Comparison of ENCODE assay signal across 24 mouse cellular contexts in genomic region chr12:86553037-86553436, GRCm38 (mm10).
"Had no signal": no experiment of that assay in that cellular context is flagged by ENCODE, and none has a peak within 500 bp of the region (broad histone marks: within the 10 kb centered on the region; RNA-seq: fewer than 3 reads in every experiment).

No protein-coding gene starts in this region.

- H3K9ac ChIP-seq: forebrain, postnatal 0 days; heart, embryonic 13.5 days; heart, embryonic 15.5 days; hindbrain, embryonic 14.5 days; limb, embryonic 13.5 days; limb, embryonic 15.5 days; liver, embryonic 12.5 days; liver, embryonic 14.5 days had no signal

- ATAC-seq: forebrain, postnatal 0 days; hindbrain, postnatal 0 days; intestine, embryonic 16.5 days; liver, embryonic 12.5 days had no signal

- H3K4me3 ChIP-seq: heart, adult 2 months; heart, embryonic 13.5 days; heart, embryonic 15.5 days; limb, embryonic 13.5 days; limb, embryonic 15.5 days; liver, embryonic 12.5 days had no signal

- H3K36me3 ChIP-seq: heart, embryonic 13.5 days; heart, embryonic 15.5 days; limb, embryonic 13.5 days; limb, embryonic 15.5 days; liver, embryonic 12.5 days had no signal

- H3K4me2 ChIP-seq: heart, embryonic 11.5 days; heart, embryonic 13.5 days; heart, embryonic 15.5 days; hindbrain, embryonic 14.5 days; limb, embryonic 13.5 days; limb, embryonic 15.5 days; liver, embryonic 12.5 days had no signal

- H3K9me3 ChIP-seq: heart, embryonic 13.5 days; heart, embryonic 15.5 days; limb, embryonic 13.5 days; limb, embryonic 15.5 days; liver, embryonic 12.5 days had no signal

- DNase-seq: forebrain, postnatal 0 days; gastrocnemius, postnatal 14 days; gastrocnemius, postnatal 36 days; heart, adult 11 months; heart, adult 2 months; heart, postnatal 14 days; heart, postnatal 36 days; kidney, adult 11 months; kidney, adult 2 months; kidney, adult 9 months; kidney, postnatal 25 days; layer of hippocampus, adult 9-11 months; layer of hippocampus, postnatal 36 days; left cerebral cortex, postnatal 4 days had no signal

- H3K27ac ChIP-seq: heart, adult 2 months; heart, embryonic 13.5 days; heart, embryonic 15.5 days; hindbrain, embryonic 14.5 days; hindbrain, postnatal 0 days; limb, embryonic 13.5 days; limb, embryonic 15.5 days; liver, embryonic 12.5 days; liver, embryonic 14.5 days had no signal

- H3K27me3 ChIP-seq: limb, embryonic 13.5 days; limb, embryonic 15.5 days; liver, embryonic 12.5 days had no signal

- H3K4me1 ChIP-seq: heart, embryonic 13.5 days; heart, embryonic 15.5 days; limb, embryonic 13.5 days; limb, embryonic 15.5 days; liver, embryonic 12.5 days had no signal
